Mouse (Mus musculus): Measurements from ENCODE around the gene Prps1.
A peak's percentile ranks its signal among the peaks of the same experiment; 100 is the strongest.

- TF ChIP-seq CTCF (IDR thresholded peaks at IDR 0.05; ENCODE audit: low read depth, low read length), result peak; percentile 44; the same call in 1 of the 2 replicates
- TF ChIP-seq POLR2A (IDR thresholded peaks at IDR 0.05; ENCODE audit: extremely low read depth, insufficient read depth, low read length), result no peak
Observed at GRCm38 (mm10) chrX:140522071-140522765, 65.8 kb downstream of the Prps1 start.

Measured in liver, adult 2 months (tissue).